Mouse (Mus musculus) T-helper 2 cell (primary cell): Measurements from ENCODE around the gene Parp16.
"Not testable (repeated sequence)": the region's sequence is repeated elsewhere in the genome, so short reads cannot be mapped to it uniquely, and the experiment has no call there.

ENCODE experiments used
- in situ Hi-C: fragments of 300-600 bp; cut with MboI, MseI; formaldehyde crosslinking; loops from one replicate; pipeline ENCODE4 v1.15.1; 2025; ENCODE audit warnings: high pct_unique_total_duplicates

Parp16 gene

DNA sequence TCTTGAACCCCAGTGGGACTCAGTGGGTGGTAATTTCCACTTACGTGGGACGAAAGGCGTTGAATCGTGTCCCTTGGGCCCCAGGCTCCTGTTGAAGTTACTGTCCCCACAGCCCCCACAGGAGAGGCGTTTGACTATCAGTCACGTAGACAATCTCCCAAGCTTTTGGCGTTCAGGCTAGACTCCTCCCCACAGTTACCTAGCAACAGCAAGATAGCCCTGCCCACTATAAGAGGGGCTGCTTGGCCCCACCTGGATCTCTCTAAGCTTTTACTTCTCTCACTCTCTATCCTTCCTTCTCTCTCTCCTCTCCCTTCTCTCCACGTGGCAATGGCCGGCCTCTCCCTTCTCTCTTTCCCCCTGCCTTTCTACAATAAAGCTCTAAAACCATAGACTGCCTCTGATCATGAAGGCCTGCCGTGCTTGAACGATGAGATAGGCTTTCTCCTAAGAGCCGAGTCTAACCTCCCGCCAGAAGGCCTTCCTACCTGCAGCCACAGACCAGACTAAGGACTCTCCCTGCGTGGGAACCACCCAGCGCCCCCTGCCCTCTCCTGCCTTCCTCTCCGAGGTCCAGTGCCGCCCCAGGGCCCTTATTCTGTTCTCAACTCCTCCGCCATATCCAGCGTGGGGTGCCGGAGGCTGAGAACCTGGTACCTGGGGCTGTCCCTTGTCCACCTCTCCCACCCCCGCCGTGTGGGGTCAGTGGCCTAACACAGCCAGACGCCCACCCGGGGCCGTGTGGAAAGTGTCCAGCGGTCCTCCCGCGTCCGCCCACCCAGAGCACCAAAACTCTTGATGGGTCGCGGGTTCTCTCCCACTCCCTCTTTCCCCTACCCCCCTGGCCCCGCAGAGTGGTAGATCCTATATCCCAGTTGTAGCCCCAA is 13.4 kb downstream of the Parp16 start:
- in situ Hi-C loops: no loop called here

DNA sequence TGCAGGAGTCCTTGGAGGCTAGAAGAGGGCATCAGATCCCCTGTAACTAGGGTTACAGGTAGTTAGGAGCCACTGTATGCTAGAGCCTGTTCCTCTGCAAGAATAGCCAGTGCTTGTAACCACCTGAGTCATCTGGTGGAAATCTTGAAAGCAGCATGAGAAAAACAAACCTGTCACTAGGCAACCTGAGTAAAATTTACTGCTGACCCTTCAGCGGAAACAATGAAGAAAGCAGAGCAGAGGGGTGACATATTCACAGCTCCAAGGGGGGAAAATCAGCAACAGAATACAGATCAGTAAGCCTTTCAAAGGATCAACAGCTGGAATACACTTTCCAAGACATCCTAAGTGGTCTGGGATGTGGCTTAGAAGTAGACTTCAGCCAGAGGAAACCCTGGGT is 16.4 kb downstream of the Parp16 start:
- in situ Hi-C loops: loop anchor here (5.0 kb wide), 1 partner anchor 81 kb away; the partner anchor contains the start of gene Clpx

DNA sequence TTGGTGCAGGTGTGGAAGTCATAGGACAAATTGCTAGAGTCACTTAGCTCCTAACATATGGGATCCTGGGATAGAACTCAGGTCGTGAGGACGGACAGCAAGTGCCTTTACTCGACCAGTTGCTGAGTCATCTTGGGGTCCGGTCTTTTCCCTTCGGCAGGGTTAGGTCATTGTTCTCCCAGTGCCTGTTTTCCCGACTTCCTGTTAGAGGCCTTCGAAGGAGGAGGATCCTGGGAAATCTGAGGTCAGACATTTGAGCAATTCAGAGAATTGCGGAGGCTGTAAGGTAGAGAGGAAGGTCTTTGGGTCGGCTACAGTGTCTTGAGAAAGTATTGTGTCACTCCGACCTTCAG is 19.2 kb downstream of the Parp16 start:
- in situ Hi-C loops: loop anchor here (5.0 kb wide), 1 partner anchor 78 kb away; the partner anchor contains the start of gene Clpx

DNA sequence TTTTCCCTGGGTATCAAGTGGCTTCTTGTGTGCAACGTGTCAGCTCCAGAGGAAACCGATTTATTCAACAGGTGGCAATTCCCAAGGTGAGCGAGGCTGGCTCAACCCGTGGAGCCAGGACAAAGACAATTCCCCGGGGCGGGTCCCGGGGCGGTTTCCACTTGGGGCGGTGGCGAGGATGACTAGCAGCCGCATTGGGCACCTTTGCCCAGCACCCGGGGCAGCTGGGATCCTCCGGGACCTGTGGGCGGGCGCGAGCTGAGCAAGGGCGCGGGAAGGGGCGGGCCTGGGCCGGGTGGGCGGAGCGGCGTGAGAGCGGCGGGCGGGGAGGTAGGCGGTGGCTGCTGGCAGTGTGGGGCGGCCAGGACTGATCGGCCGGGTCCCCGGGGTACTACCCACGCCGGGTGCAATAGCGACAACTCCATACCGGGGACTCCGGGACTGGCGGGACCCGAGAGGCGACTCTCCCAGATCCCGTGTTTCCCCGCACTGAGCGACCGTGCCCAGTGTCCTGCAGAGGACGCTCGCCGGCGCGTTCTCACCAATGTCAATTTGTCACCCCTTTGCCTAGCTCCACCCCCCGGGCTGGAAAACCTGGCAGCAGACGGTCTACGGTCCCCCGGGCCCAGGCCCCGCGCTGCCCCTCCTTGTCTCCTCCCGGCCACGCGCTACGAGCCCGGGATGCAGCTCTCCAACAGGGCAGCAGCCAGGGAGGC is 19.8 kb downstream of the Parp16 start:
- in situ Hi-C loops: loop anchor here (5.0 kb wide), 1 partner anchor 77 kb away; the partner anchor contains the start of gene Clpx

DNA sequence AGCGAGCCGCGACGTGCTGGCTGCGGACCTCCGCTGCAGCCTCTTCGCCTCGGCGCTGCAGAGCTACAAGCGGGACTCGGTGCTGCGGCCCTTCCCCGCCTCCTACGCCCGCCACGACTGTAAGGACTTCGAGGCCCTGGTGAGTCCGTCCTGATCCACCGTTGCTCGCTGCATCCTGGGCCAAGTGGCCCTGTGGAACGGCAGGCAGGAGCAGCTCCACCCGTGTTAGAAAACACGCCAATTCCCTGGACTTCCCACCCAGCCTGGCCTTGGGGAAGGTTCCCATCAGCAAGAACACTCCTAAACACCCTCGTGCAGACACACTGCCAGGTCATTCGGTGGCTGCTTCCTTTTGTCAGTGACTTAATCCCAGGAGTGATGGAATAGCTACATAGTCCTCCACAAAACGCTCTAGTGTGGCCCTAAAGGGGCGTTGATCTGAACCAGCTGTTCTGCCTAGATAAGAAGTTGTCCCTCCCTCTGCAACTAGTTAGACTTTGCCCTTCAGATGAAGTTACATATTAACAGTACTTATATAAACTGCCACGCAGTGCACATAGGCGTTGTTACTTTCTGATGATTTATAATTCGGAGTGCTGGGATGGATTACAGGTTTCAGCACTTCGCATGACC is 20.5 kb downstream of the Parp16 start:
- in situ Hi-C loops: no loop called here

DNA sequence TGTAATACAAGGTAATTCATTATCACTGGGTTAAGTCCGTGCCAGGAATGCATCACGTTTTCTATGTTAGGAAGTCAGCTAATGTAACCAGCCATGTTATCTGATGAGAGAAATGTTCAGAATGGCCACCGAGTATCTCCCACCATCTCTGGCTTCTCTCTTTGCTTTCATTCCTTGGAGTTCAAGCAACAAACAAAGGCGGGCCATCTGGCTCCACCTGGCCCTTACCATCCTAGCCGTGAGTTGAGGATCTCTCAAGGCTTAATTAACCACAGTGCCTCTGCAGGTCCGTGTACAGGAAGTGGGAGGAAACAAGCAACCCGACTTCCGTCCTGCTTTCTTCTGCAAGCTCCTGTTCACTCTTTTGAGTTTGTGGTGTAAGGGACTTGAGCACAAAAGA is 21.8 kb downstream of the Parp16 start:
- in situ Hi-C loops: no loop called here

DNA sequence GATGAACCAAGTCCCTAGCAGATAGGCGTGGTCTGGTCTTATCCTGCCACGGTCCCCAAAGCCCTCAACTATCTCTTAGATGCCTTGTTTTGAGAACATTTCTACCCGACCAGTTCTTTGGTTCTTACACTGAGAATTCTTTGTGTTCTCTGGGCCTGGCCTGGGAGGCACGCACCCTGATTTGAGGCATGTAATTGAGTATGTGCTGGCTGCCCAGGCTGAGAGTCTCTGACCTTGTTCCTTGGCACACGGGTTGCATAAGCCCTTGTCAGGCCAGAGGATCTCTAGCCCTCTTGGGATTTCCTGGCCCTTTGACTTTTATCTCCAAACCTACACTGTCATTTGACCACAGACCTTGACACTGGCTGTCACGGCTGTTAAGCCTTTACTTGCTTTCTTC is 22.5 kb downstream of the Parp16 start:
- in situ Hi-C loops: no loop called here

DNA sequence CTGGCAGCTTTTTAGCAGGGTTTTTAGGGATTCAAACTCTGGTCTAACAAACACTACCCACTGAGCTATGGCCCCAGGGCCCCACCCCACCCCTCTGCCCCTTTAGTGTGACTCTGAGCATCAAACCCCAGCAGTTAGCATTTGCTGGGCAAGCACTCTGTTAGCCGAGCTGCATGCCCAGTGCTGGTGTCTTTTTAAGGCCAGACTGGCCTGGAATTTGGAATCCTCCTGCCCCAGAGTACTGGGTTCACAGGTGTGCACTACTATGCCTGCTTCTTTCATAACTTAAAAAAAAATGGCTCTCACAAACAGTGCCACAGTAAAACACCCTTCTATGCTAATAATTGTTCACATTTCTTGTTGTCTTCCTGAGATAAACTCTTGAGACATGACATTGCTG is 23.8 kb downstream of the Parp16 start:
- in situ Hi-C loops: no loop called here

DNA sequence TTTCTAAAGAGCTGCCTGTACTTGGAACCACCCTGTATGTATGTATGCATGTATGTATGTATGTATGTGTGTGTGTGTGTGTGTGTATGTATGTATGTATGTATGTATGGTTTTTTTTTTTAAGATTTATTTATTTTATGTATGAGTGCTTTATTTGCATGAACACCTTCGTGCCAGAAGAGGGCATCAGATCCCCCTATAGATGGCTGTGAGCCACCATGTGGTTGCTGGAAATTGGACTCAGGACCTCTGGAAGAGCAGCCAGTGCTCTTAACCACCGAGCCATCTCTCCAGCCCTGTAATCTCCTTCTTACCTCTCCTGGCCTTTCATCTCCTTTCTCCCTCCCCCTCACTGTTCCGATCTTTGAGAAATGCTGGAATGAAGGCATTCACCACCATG is 25.2 kb downstream of the Parp16 start:
- in situ Hi-C loops: not testable (repeated sequence)

DNA sequence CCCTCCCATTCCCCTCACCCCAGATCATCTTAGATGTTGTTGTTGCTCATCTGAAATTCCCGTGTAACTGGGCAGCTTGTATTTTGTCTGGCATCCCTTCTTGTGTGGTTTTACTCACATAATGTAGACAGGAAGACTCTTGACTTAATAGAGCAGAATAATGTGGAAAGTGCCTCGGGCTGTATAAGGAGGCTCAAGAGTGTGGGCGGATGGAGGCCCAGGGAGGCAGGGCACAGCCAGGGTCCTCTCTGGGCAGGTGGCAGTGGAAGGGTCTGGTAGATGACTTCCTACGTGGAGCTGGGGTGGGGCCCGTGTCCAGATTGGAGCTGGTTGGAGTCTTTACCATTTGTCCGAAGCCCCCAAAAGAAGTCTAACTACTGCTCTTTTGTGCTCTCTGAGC is 28.8 kb downstream of the Parp16 start:
- in situ Hi-C loops: no loop called here

DNA sequence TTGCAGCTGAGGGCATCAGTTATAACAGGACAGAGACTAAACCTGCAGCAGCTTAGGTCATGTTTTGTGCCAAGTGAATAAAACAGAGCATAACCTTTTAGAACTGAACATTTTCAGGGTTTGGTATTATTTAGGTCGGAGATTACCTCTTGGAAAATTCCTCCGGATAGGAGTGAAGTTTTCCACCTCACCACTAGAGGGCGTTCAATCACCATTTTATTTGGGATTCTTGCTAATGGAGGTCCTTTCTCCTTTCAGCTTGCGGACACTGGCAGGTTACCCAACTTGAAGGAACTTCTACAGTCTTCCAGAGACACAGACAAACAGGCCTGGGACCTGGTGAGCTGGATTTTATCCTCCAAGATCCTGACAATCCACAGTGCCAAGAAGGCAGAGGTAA is 30.6 kb downstream of the Parp16 start:
- in situ Hi-C loops: no loop called here

DNA sequence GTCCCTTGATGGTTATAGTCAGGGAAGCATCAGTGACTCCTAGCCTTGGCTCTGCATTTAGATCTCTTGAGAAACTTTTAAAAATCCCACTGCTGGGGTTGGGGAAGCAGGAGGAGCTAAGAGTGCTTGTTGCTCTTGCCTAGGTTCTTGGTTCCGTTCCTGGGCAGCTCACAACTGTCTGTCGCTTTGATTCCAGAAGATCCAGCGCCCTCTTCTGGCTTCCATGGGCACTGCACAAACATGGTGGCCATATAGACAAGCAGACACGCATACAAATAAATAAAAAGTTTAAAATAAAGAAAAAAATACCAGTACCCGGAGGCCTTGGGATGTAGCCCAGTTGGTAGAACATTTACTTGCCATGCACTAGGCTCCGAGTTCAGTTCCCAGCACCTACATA is 35.1 kb downstream of the Parp16 start:
- in situ Hi-C loops: no loop called here

DNA sequence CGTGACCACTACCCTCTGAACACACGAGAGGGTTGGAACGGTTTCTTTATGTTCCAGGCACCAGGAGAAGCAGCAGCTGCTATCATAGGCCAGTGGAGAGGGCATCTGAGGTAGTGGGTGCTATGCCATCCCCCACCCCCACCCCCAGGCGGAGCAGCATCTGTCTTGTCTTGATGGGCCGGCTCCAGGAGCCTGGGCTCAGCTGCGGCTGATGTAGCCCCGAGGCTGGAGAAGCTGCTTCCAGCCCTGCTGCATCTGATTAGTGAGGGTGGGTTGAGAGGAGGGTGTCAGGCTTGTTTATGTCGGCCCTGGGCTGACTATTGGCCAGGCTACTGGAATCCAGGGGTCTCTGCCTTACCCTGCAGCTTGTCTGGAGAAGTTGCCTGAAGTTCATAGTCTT is 36.1 kb downstream of the Parp16 start:
- in situ Hi-C loops: no loop called here

DNA sequence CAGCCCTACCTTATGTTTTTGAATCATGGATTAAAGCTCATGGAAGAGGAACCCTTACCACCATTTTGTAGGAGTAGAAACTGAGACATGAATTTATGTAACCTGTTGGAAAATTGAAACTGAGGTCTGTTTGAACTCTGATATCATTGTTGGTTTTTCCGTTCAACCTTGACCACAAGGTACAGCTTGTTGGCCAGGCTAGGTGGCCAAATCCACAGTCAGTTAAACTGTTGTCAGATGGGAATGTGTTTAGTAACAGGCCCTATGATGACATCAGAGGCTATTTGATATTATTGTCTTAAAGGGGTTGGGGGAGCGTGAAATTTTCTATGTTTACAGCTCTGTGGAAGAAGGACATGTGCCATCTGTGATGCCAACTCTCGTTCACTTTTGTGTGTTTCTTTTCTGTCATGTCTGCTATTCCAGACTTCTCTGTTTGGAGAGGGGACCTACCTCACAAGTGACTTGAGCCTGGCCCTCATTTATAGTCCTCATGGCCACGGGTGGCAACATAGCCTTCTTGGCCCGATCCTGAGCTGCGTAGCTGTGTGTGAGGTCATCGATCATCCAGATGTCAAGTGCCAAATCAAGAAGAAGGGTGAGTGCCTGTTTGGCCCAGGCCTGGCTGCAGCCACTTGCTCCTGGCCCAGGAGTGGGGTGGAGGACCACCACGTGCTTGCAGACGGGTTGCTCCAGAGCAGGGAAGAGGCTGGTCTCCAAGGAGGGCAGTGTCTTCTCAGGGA is 38.3 kb downstream of the Parp16 start:
- in situ Hi-C loops: no loop called here

DNA sequence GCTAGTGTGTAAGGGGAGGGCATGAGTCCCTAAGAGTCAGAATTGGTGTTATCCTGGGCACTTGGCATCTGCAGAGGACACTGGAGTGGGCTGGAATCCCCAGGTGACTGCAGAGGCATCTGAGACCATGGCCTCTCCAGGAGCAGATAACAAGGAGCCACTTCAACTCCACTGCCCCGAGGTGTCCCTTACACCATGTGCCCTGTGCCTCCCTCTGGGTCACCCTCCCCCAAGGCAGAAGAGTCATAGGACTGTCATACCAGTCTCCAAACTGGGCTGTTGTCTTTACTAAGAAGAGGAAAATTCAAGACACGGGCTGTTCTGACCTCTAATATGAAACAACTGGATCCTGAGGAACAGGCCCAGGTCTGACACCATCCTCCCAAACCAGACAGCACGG is 39.6 kb downstream of the Parp16 start:
- in situ Hi-C loops: no loop called here

DNA sequence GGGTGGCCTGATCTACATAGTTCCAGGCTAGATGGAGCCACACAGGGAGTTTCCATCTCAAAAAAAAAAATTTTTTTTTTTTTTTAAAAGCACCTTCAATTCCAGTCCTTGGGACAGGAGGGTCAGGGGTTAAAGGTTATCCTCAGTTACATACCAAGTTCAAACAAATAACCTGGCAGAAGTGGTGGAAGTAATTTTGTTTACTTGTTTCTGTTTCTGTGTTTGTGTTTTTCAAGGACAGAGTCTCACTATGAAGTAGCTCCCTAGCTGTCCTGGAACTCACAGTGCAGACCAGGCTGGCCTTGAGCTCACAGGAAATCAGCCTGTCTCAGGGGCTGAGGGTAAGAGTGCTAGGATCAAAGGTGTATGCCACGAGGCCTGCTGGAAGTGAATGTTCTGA is 40.4 kb downstream of the Parp16 start:
- in situ Hi-C loops: no loop called here

DNA sequence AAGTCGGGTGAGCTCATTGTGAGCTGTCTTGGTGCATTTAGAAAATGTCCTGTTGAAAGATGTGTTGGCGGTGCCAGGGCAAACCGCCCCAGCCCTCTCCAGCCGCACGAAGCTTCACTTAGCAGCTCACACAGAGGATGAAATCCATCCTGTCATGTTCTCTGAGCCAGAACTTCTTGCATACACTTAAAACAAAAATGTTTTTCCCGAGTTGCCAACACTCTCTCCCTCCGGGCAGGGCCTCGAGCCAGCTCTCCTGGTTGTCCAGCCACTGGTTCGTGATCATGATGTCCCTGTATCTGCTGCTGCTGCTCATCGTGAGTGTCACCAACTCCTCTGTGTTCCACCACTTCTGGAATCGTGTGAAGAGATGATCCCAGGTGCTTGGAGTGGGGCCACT is 42.5 kb downstream of the Parp16 start:
- in situ Hi-C loops: no loop called here

DNA sequence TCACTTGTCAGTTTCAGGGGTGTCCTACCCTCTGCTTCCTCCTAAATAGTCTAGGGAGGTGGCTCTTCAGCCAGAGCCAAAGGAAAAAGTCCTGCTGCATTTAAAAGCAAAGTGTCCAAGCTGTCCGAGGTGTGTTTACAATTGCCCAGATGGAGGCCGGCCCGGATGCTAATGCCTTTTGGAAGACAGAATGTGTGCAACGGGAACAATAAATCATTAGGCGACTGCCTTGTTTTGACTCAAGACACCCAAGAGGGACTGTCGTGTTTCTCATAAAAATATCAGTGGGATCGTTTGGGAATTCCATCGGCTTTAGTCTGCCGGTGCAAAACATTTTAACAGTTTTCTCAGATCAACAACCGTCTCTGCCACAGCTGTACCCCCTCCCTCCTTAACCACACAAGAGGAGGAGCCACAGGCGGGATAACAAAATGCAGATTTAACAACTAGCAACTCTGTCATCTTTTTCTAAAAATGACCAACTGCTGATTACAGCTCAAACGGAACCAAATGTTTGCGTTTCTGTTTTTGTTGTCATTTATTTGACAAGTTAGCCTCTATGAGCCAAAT is 43.1 kb downstream of the Parp16 start:
- in situ Hi-C loops: no loop called here

DNA sequence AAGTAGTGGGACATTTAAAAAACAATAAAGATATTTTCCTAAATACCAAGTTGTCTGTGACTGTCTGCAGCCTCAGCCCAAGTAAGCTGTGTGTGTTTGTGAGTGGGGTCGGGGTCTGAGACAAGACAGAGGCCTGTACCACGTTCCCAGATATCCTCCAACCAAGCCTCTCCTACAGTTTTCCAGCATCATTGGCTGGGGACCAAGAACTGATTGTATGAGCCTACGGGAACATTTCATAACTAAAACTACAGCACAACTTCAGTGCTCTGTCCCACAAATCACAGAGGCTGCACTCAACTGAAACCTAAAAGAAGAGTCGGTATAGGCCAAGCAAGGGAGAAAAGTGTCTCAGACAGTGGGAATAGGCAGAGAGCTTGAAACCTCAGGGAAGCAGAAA is 44.0 kb downstream of the Parp16 start:
- in situ Hi-C loops: no loop called here

DNA sequence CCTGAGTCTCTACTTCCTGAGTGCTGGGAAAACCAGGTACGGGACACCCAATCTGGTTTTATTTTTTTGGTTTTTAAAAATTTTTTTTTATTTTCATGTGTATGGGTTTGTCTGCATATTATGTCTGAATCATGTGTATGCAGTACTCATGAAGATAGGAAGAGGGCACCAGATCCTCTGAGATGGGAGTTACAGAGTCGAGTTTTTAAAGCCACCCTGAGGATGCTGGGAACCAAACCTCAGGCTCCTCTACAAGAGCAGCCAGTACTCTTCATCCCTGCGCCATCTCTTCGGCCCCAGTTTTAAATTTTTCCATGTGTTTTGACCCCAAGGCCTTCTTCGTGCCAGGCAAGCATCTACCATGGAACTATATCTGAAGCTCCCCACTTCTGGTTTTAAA is 44.6 kb downstream of the Parp16 start:
- in situ Hi-C loops: no loop called here

DNA sequence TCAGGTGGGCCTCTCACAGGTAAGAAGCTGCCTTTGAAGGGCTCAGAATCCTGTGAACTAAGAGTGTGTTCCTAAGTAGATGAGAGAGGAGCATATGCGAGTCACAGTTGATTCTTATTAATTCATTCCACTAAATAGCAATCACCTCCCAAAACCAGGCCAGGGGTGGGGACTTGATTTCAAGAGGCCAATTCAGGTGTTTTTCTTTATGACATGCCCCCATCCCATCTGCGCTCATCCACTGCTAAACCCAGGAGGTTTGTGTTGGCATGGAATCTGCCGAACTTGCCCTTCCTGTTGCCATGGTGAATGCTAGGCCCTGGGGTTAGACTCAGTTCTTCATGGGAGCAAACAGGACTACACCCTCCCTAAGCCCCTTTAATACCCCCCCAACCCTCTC is 45.4 kb downstream of the Parp16 start:
- in situ Hi-C loops: no loop called here

DNA sequence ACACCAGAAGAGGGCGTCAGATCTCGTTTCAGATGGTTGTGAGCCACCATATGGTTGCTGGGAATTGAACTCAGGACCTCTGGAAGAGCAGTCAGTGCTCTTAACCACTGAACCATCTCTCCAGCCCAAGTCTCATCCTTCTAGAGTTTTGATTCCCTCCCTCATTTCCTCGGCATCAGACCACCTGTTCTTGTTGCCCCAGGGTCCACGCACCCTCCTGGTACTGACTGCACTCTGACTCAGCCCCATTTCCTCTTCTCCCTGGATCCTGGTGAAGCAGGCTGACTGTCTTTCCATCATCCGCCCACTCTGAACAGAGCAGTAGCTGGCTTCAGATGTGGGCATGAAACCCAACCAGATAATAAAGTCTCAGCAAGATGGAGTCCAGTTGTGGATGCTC is 46.8 kb downstream of the Parp16 start:
- in situ Hi-C loops: no loop called here
